Mouse (Mus musculus): ENCODE measurements at regions not wholly inside any gene's neighbourhood (a gene's known extent, or its start where the extent isn't known, plus 50 kb on each side); places are given as distances from the start of the nearest gene placed in this dataset.

- in situ Hi-C loops (cut with MboI, MseI) = loop anchor here (25.0 kb wide), 1 partner anchor 1844 kb away; no protein-coding TSS in a partner anchor
Measured at GRCm38 (mm10) chr15:17356586-17356985, 628.0 kb downstream of the Cdh9 start.

GRCm38 (mm10) chr15:17357083-17357774 is 628.7 kb downstream of the Cdh9 start:
- in situ Hi-C loops (cut with MboI, MseI) = loop anchor here (25.0 kb wide), 1 partner anchor 1845 kb away; no protein-coding TSS in a partner anchor

GRCm38 (mm10) chr15:17404701-17405100 is 676.1 kb downstream of the Cdh9 start:
- in situ Hi-C loops (cut with MboI, MseI) = no loop called here

GRCm38 (mm10) chr15:17427747-17428146 is 699.2 kb downstream of the Cdh9 start:
- in situ Hi-C loops (cut with MboI, MseI) = no loop called here

- in situ Hi-C loops (cut with MboI, MseI) = no loop called here
Measured at GRCm38 (mm10) chr15:17431823-17432222, 703.3 kb downstream of the Cdh9 start.

GRCm38 (mm10) chr15:17435862-17436261 is 707.3 kb downstream of the Cdh9 start:
- in situ Hi-C loops (cut with MboI, MseI) = no loop called here

- in situ Hi-C loops (cut with MboI, MseI) = no loop called here
Measured at GRCm38 (mm10) chr15:17448218-17448617, 719.7 kb downstream of the Cdh9 start.

GRCm38 (mm10) chr15:17449736-17450135 is 721.2 kb downstream of the Cdh9 start:
- in situ Hi-C loops (cut with MboI, MseI) = loop anchor here (10.0 kb wide), 1 partner anchor 665 kb away; no protein-coding TSS in a partner anchor

- in situ Hi-C loops (cut with MboI, MseI) = no loop called here
Measured at GRCm38 (mm10) chr15:17467077-17467476, 738.5 kb downstream of the Cdh9 start.

GRCm38 (mm10) chr15:17493561-17493960 is 765.0 kb downstream of the Cdh9 start:
- in situ Hi-C loops (cut with MboI, MseI) = no loop called here
